Mouse (Mus musculus) gastrocnemius, postnatal 25 days (tissue): ENCODE results near the gene Col27a1. TPM values are rescaled to one million over a fixed set of nuclear protein-coding genes. Genes with fewer than 3 reads are reported as not detected.

Experiments used
- DNase-seq: peaks from one replicate; pipeline ENCODE4 v3.0.0; 2022
- total RNA-seq, 2 experiments: library from RNA; stranded (reverse); gene quantifications; 1 replicate in 1 of 2; 2 replicates in 1 of 2; pipeline ENCODE4 v1.2.3; 2021

Col27a1 gene
- total RNA-seq, 2 experiments from 2014 or later = 0.92 to 0.94 TPM

DNA sequence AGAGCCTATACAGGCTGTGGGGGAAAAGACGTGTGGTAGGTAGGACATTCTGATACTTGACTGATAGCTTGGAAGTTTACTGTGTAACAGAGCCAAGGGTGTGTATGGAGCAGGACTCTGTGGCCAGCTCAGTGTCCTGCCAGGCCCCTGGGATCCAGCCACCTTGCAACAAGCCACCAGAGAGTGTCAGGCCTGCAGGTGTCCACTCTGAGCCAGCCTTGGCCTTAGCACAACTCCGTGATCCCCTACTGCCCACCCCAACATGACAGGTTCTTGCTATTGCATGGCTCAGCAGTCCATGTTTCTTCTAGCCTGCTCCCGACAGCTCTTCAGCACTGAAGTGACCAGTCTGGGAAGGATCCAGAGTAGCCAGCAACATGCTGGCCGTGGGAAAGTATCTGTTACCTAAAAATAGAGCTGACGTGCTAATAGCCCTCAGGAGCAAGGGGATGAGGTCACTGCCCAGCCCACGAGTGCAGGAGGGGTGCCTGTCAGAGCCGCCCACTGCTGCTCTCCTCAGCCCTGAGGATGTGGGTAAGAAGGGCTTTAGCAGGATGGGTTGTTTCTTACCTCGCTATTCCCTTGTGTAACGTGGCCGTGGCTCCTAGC lies 96.5 kb downstream of the Col27a1 start:
- peak; percentile 51 for DNase-seq

DNA sequence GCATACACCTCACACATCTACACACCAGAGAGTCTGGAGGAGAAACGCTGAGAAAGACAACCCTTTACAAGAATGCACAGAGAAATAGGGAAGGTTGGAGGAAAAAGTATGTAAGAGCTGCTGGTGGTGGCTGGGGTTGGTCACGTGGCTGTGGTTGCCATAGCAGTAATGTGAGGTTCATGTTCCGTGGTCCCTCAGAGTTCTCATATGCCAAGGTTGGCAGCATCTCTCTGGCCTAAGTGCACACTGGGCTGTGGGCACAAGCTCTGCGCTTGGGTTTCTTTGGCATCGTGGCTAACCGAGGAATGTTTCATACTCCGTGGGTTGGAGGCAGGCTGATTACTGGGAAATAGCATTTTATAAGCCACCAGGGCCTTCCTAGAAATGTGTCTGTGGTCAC lies 97.6 kb downstream of the Col27a1 start:
- DNase-seq = no peak

DNA sequence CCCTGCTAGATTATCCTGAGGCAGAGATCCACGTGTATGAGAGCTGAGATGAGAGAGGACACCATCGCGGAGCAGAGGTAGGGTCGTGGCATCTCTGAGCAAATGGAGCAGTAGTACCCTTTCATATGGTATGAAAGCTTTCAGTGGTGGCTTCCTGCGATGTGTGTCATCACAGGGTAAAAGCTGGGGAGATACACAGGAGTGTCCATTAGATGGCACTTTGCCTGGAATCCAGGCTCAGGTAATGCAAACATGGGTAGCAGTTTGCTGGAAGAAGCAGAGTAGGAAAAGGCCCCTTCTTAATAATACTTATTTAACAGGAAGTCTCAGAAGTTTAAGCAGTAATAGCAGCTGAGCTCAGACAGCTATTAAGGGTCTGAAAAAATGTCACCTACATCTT lies 100.3 kb downstream of the Col27a1 start:
- no peak for DNase-seq

DNA sequence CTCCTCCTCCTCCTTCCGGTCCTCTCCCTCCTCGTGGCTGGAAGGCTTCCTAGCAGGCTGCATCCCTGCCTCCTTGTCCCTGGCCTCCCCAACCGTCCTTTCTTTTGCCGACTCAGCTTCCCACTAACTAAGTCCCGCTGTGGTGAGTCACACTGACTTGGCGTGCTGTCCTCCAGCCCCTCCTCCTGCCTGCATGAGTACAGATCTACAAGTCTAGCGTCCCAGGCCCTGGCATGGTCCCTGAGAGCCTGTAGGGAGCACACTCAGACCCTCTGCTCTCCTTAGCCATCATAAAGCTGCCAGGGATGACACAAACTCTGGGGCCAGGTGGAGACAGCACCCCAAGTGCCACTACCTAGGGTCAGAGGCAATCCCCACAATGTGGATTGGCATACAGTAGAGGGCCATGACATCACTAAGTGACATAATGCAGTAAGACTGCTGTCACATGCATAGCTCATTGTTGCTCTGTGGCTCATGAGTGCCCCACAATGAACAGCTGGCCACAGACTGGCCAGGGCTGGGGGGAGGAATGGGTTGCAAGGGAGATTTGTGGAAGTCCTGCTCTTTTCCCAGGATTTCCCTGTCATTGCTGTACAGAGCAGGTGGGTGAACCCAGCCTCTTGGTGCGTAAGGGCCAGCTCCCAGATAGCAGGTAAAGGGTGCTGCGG lies 102.4 kb downstream of the Col27a1 start:
- peak; percentile 58 for DNase-seq

DNA sequence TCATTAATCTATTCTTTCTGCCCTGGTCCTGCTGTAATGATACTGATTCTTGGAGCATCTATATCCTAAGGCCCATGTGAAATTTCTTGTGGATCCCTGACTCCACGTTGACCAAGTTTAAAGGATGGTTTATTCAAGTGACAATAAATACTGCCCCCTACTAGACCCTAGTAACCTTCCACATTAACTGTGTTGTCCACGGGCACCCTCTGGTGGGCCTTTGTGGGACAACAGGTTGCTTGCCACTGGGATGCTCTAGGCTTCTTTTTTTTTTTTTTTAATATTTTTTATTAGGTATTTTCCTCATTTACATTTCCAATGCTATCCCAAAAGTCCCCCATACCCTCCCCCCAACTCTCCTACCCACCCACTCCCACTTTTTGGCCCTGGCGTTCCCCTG lies 105.8 kb downstream of the Col27a1 start:
- peak; percentile 40 for DNase-seq

DNA sequence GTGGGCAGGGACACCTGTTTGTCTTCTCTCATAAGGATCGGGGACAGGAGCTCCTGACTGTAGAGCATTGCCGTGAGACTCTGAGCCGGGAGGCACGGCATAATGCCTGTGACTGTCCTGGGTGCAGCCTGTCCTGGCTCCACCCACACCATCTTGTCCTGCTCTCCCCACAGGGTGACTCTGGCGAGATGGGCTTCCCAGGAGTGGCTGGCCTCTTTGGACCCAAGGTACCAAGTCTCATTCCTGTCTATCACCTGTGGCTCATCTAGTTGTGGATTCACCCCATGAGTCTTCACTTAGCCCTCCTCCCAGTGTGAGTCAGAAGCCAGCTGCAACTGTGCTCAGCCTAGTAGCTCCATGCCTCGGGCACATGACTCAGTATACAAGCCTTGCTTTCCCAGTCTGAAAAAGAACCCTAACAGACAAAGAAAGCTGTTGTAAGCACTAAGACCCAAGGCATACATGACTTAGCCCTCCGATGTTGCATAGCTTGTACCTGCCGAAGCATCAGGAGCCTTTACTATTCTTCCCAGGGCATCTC lies 109.5 kb downstream of the Col27a1 start:
- no peak for DNase-seq

DNA sequence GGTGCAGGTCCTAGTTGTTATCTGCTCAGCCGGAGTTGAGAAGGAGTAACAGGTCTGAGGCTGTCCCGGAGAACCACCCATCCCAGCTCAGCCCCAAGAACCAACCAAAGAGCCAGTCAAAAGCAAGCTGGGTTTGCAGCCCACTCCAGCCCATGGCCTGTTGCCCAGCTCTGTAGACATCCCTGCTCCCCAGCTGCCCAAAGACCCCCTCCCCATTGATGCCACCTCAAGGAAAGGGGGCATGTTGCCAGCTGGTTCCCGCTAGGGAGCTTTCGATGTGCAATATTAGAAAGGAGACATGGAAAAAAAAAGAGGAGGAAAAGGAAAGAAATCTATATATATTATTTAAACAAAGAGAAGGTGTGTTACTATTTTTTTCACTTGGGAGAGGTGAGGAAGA lies 119.6 kb downstream of the Col27a1 start:
- no peak for DNase-seq

DNA sequence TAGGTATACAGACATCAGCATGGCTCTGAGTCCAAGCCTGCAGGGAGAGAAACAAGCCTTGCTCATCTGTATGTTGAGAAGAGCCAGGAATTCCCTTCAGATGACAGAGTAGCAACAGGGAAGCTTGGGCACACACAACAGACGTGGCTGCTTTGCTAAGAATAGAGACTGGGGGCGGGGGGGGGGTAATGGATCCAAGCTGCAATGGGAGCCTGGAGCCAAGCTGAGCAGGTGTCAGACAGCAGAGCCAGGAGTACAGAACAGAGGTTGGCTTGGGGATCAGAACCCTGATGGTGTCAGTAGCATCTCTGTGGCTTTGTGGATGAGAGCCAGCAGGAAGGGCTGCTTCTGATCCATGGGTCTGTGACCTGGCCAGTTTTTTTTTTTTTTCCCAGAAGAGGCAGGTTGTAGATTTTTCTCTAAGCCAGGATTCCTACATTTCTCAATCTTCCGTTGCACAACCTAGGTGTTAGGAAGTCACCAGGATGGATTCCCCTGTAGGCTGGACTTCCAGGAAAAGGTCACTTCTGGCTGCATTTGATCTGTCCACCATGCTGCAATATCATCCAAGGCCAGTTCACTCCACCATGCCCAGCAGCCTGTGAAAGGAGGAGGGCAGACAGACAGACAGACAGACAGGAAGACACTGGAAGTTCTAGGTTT lies 124.7 kb downstream of the Col27a1 start:
- peak; percentile 28 for DNase-seq

DNA sequence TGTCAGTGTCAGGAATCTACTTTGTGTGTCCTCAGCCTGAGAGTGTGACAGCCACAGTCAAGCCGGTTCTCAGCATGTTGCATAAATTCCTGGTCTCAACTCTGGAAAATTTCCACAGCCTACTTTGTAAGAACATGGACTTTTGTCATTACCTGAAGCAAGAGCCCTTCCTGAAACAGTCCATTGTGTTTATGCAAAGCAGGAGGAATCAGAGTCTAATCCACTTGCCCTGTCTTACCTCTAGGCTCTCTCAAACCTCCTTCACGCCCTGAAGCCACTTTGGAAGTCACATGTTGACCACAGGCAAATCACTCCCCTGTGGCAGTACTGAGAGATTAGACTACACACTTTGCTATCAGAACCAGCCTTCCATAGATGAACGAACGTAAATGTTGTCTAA lies 128.7 kb downstream of the Col27a1 start:
- no peak for DNase-seq

DNA sequence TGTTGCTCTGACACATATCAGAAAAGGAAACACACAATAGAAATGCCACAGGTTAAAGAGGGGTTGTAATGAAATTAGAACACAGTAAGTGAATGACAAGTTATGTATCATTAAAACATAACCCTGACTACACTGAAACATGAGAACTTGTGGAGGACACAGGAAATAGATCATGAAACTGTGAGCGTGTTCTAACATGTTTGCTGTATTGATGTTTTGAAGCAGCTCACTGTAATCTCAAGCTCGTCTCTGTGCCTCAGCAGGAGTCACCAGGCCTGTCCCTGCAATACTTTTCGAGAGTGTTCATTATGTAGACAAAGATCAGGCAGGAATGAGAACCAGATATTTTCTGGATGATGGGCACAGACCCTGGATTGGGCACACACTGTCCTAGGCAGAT lies 129.8 kb downstream of the Col27a1 start:
- DNase-seq = no peak

DNA sequence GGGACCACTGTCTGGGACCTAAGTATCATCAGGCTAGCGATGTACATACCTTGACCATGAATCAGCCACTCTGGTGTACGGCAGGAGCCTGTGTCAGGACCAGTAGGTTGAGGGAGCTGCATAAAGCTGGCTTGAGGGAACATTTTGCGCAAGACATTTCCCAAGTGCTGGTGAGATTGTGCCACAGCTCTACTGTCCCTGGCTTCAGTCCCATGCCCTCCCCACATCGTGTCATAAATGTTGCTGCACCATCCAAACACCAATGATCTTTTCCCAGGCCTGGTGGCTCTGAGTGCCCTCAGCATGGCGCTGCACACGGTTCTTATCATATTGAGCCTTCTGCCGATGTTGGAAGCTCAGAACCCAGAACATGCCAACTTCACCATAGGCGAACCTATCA lies 130.5 kb downstream of the Col27a1 start, which contains the start of gene Orm1:
Orm1 (plus strand) TSS at position 266 of the 400 bp plus-strand sequence.
- no peak for DNase-seq

DNA sequence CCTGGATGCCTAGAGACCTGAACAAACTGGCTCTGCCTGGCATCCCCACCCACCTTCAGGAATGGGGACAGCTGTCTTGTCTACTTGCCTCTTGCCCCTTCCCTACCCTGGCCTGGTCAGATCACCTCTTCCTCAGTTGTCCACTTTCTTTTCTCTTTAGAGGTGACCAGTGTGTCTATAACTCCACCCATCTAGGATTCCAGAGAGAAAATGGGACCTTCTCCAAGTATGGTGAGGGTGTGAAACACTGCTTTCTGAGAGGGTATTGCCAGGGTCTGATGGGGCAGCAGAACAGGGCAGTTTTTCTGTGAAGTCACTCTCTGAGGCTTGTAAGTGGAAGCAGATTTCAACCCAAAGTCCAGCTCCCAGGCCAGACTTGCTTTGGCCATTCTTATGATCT lies 131.5 kb downstream of the Col27a1 start:
- DNase-seq = no peak

DNA sequence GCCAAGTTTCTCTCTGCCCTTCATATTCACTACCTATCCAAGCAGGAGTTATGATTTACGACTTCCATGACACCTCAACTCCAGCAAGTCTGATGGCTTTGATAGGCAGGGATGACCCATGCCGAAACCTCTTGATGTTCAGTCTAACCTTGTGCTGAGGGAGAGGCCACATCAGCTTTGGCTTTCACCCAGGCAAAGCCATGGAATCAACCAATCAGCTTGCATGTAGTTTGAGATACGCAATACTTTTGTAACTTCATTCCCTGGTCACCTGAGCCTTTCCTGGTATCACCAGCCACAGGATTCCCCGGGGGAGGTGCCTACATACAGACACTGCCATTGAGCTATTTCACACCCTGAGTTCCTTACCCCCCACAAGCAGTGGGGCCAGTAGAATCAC lies 132.9 kb downstream of the Col27a1 start:
- no peak for DNase-seq

DNA sequence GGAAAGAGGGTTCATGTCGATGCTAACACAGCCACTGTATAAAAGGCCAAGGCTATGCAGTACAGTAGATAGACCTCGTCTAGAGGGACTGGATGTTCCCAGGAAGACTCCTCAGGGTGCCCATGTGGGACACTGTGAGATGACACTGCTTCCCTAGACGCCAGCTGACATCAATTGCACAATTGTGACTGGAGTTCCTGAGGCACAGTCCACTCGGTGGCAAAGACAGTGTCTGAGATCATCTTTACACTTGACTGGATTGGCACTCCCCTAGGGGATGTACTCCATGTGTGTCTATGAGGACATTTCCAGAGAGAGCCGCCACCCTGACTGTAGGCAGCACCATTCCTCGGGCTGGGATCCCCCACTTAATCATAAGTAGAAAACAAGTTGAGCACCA lies 134.7 kb downstream of the Col27a1 start:
- no peak for DNase-seq

DNA sequence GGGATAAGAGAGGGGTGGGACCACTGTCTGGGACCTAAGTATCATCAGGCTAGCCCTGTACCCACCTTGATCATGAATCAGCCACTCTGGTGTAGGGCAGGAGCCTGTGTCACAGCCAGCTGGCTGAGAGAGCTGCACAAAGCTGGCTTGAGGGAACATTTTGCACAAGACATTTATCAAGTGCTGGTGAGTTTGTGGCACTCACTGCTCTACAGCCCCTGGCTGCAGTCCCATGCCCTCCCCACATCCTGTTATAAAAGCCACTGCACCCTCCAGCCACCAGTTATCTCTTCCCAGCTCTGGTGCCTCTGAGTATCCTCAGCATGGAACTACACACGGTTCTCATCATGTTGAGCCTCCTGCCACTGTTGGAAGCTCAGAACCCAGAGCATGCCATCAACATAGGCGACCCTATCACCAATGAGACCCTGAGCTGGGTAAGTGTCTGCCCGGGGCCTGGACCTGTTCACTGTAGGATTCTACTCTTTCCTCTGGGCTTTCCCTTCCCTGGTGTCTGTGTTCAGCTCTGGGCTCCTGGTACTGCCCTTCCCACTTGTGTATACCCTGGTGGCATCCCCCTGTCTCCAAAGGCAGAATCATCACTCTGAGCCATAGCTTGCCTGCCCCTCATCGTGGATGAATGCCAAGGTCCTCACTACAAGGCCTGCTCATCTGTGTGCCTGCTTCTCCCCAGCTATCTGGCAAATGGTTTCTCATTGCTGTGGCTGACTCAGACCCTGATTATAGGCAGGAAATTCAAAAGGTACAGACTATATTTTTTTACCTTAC lies 142.3 kb downstream of the Col27a1 start, which contains the start of gene Orm3:
Orm3 (plus strand) TSS at position 286 of the 789 bp plus-strand sequence.
- DNase-seq = no peak

DNA sequence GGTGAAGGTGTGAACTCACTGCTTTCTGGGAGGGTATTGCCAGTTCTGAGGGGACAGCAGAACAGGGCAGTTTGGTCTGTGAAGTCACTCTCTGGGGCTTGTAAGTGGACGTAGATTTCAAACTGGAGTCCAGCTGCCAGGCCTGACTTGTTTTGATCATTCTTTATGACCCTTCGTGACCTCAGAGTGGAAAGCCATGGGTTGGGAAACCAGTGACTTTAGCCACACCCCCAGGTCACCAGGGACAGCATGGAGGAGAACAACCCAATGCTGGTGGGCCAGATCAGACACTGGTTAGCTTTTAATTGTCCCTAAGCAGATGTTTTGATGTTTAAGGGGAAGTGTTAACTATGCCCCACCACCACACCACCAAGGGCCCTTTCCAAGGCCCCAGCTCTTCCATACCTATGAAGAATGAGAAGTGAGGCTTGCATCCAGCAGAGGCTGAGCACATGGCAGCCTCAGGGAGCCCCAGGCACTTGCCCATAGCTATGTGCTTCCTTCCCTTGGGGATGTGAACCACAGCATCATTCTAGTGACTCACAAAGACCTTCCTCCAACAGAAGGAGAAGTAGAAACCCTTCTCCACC lies 143.3 kb downstream of the Col27a1 start:
- DNase-seq = no peak

DNA sequence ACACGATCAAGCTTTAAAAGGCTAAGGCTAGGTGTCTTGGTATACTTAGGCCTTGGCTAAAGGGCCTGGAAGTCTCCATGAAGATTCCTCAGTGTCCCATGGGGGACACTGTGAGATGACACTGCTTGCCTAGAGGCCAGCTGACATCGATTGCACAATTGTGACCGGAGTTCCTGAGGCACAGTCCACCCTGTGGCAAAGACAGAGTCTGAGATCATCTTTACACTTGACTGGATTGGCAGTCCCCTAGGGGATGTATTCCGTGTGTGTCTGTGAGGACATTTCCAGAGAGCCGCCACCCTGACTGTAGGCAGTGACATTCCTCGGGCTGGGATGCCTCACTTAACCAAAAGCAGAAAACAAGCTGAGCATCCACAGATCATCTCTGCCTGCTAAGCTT lies 146.1 kb downstream of the Col27a1 start:
- DNase-seq = no peak

DNA sequence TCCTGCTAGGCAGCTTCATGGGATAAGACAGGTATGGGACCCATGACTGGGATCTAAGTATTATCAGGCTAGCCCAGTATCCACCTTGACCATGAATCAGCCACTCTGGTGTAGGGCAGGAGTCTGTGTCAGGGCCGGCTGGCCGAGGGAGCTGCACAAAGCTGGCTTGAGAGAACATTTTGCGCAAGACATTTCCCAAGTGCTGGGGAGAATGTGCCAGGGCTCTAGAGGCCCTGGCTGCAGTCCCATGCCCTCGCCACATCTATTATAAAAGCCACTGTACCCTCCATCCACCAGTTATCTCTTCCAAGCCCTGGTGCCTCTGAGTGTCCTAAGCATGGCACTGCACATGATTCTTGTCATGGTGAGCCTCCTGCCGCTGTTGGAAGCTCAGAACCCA lies 148.3 kb downstream of the Col27a1 start, which contains the start of gene Orm2:
Orm2 (plus strand) TSS at position 300 of the 400 bp plus-strand sequence.
- DNase-seq = no peak

DNA sequence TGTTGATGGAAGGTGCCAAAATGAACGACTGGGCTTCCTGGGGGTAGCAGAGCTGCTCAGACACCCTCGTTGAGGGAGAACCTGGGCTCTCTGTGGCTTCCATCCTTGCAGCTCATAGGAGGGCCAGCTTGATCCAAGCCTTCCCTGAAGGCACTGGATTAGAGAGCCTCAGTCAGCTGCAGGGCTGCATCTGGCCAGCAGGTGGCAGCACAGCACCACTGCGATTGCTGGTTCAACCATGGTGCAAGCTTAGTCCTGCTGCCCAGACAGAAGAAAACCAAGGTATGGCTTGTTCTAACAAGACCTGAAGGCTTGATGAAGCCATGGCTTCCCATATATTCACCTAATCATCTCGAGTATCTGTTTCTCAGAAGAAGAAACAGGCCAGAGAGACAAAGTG lies 154.8 kb downstream of the Col27a1 start:
- DNase-seq = peak; percentile 69

DNA sequence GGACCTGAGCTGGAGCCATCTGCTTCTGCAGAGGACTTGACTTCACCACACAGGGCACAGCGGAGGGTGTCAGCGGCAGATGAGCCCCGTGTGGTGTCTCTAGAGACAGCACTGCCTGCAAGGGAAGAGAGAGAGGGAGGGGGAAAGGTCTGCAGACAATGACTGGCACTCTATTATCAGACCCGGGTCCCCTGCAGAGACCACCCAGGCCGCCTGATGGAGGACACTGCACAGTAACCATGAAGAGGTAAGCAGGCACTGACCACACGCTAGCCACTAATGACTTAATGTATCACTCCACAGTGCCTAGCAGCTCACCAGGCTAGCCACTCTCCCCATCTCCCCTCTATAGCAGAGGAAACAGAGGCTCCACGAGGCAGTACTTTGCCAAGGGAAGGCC lies 157.1 kb downstream of the Col27a1 start:
- DNase-seq = no peak

DNA sequence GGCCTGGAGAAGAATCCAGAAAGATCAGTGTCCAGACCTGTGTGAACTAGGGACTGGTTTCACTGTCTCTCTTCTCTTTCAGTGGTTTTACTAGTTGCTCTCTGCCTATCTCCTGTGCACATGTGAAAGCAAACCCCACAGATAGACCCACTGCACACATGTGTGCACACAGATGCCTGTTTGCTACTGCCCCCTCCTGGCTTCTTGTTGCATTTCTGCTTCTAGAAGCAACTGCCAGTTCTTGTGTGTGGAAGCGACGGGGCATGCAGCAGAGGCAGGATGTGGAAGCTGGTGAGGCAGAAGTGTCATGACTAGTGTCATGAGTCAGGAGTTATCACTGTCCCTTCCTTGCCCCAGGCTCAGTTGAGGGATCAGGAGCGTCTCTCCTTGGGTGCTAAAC lies 158.1 kb downstream of the Col27a1 start:
- no peak for DNase-seq

DNA sequence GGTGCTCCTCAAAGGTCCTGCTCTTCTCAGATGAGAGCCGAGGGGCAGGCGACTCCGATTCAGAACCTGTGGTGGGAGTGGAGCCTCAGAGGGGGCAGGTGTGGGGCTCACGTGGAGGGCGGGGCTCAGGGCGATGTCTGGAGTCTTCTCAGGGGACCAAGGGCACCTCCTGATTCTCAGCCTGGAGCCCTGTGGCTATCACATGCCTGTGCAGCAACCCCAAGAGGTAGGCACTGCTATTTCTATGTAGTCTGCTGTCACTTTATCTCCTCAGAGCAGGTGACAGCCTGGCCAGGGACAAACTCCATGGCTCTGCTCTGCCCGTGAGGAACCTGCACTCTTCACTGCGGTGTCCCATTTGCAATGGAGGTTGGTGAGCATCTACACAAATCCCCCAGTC lies 159.6 kb downstream of the Col27a1 start:
- no peak for DNase-seq
